Mouse (Mus musculus): ENCODE data around the gene Gatad2a.
A peak's percentile ranks its signal among the peaks of the same experiment; 100 is the strongest.

Gene Gatad2a

GRCm38 (mm10) chr8:69900895-69901451, 95.2 kb downstream of the Gatad2a start:
- DNase-seq (ENCODE audit: low spot score in 2 of 2) = no peak

- no peak for DNase-seq (ENCODE audit: low spot score in 2 of 2)
Observed at GRCm38 (mm10) chr8:69899876-69900275, 96.3 kb downstream of the Gatad2a start.

DNA sequence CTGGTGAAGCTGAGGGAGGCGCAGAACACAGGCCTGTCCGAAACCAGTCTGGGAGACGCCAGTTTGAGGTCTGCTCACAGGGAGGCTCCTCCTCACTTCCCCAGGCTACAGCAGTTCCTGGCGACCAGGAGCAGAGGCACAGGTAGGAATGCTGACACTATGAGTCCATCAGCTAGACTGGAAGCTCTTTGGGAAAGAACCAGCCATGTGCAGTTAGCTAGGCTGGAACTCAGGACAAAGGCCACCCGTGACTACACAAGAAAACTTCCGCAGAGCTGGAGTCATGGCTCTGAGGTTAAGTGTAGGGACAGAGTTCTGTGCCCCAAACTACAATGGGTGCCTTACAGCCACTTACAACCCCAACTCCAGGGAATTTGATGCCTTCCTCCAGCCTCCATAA, 98.3 kb downstream of the Gatad2a start:
- no peak for DNase-seq (ENCODE audit: low spot score in 2 of 2)

DNA sequence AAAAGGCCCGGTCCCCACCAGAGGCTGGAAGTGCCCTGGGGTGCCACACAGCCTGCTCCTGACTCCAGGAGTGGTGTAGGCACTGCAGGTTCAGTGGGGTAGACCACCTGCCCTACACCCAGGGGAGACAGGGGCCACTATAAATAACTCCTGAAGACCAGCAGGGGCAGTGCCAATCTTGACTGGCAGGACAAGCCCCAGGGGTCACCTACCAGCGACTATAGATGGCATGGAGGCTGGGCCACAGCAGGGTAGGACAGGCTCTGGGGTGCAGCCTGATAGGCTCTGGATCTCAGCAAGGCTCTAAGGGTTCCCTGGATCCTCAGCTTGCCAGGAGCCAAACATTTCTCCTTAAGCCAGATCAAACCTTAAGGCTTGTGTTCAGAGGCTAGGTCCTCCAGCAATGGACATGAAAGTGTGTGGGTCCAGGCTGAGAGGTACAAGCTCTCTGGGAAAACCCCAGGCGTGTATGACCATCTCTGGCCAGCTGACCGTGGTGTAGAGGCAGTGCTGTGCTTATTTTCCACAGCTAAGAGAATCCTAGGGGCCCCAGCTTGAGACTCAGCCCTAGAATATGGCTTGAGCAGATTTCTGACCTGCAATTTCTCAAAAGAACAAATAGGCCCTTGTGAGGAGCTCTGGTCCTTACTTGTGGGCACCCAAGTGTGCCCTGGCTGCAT, 100.3 kb downstream of the Gatad2a start:
- no peak for DNase-seq (ENCODE audit: low spot score in 2 of 2)

- no peak for DNase-seq (ENCODE audit: low spot score in 2 of 2)
Observed at GRCm38 (mm10) chr8:69894836-69895332, 101.3 kb downstream of the Gatad2a start.

GRCm38 (mm10) chr8:69893863-69894262, 102.3 kb downstream of the Gatad2a start:
- DNase-seq (ENCODE audit: low spot score in 2 of 2) = peak; percentile 63 to 83

DNA sequence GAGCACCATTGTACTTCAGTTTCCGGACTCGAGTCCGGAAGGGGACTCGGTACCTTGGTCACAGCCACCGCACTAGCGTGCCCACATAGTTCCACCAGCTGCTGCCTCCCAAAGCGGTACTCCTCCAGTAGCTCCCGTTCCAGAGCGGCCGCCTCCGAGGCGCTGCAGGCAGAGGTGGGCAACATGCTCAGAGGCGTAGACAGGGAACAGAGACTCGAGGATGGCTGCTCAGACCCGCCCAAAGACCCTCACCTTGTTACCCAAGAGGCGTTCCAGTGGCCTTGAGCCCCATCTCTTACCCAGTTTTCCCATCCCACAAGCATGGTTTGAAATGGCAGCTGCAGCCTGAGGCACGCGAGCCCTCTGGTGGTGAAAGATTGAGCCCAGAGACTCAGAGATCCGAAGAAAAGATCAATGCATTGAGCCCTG, 105.4 kb downstream of the Gatad2a start:
- DNase-seq (ENCODE audit: low spot score in 2 of 2) = peak in 1 of 2 experiments; percentile 75

DNA sequence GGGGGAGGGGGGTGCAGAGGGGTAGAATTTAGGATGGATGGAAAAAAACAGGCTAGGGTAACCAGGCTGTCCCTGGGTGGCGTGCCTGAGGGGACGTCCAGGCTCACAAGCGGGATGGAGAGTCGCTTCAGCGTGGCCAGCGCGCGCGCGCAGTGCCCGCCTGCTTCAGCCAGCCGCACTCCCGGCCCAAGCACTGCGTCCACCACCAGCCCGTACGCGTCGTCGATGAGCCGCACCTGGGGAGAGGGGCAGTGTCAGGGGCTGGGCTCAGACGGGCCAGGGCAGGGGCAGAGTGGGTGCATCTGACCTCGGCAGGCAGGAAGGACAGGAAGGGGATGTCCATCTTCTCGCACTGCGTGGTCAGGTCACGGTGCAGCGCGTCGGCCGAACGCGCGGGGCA, 107.3 kb downstream of the Gatad2a start:
- DNase-seq (ENCODE audit: low spot score in 2 of 2) = peak in 1 of 2 experiments; percentile 64

- peak in 1 of 2 experiments; percentile 63 for DNase-seq (ENCODE audit: low spot score in 2 of 2)
Observed at GRCm38 (mm10) chr8:69888244-69888866, 107.8 kb downstream of the Gatad2a start.

GRCm38 (mm10) chr8:69887289-69888243, 108.6 kb downstream of the Gatad2a start, which contains the start of gene Cilp2:
Cilp2 (minus strand) TSS chr8:69887687.
- peak in 1 of 2 experiments; percentile 66 for DNase-seq (ENCODE audit: low spot score in 2 of 2)

GRCm38 (mm10) chr8:69884141-69884540, 112.0 kb downstream of the Gatad2a start:
- no peak for DNase-seq (ENCODE audit: low spot score in 2 of 2)

DNA sequence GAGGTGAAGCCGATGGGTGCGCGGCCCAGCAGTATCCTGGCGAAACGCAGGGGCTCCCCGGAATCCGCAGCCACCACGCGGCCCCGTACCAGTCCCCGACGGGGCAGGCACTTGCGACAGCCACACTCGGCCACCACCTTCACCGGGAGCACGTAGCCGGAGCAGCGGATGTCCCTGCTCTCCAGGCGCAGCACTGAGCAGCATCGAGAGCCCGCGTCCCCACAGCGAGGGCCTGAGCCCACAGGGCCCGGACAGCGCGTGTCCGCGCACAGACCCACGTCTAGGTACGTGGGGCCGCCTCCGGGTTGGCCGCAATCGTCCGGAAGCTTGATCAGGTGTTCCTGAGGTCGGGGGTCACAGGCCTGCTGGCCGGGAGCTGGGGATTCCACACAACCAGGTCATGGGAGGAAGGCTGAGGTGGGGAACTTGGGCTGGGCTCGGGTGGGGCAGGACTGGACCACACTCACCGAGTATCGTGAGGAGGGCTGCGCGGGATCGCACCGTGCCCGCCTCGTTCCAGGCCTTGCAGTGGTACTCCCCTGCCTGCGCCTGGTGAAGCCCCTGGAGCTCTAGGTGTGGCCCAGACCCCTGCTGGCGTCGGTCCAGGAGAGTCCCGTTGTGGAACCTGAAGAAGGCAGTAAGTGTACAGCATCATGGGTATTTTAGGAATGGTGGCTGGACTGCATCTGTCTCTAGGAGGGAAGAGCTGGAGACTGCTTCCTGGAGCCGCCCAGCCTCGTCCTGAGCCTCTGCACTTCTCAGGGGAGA, 113.2 kb downstream of the Gatad2a start:
- peak in 1 of 2 experiments; percentile 63 for DNase-seq (ENCODE audit: low spot score in 2 of 2)

DNA sequence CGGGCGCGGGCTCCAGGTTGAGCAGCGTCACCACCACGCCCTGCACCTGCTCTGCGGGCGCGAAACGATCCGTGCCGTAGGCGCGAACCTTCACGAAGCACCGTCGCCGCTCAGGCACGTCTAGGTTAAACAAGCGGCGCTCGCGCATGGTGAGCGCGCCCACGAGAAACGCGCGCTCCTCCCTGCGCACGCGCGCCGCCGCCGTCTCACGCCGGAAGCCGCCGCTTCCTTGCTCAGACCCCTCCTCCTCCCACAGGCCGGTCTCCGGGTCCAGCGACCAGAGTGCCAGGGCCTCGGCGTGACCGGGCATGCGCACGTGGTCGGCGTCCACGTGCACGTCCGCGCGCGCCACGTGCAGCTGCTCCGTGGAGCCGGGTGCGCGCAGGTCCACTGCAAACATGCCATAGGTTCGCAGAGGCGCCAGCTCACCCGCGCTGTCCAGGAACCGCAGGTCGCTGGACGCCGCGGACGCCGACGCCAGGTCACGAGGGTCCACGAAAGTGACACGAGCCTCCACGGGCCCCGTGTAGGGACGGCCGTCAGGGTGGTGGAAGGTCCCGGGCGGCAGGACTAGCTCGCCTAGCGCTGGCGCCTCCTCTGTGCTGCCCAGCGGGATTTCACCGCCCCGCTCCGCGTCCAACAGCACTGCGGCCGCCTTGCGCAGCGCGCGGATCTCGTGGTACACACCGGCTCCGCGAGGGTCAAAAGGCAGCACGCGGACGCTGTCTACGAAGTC, 114.0 kb downstream of the Gatad2a start:
- peak in 1 of 2 experiments; percentile 67 for DNase-seq (ENCODE audit: low spot score in 2 of 2)

GRCm38 (mm10) chr8:69881261-69881865, 114.8 kb downstream of the Gatad2a start:
- peak in 1 of 2 experiments; percentile 64 for DNase-seq (ENCODE audit: low spot score in 2 of 2)

DNA sequence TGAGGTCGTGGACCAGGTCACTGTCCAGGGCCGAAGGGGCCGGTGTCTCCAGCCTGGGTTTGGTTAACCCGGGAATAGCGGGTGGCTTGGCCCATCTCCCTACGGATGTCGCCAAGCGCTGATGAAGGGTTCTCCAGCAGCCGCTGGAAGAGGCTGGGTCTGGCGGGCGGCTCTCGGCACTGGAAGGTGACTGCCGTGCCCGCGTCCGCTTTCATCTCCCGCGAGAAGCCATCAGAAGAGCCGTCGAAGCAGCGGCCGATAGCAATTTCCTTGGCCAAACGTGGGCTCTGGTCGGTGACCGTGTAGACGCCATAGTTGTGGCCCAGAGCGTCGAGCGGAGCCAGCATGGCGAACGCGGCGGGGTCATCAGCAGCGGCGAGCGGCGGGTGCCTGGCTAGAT, 115.3 kb downstream of the Gatad2a start:
- peak in 1 of 2 experiments; percentile 59 for DNase-seq (ENCODE audit: low spot score in 2 of 2)

- peak in 1 of 2 experiments; percentile 53 for DNase-seq (ENCODE audit: low spot score in 2 of 2)
Observed at GRCm38 (mm10) chr8:69879678-69880077, 116.5 kb downstream of the Gatad2a start.

GRCm38 (mm10) chr8:69877992-69878391, 118.2 kb downstream of the Gatad2a start:
- DNase-seq (ENCODE audit: low spot score in 2 of 2) = no peak

DNA sequence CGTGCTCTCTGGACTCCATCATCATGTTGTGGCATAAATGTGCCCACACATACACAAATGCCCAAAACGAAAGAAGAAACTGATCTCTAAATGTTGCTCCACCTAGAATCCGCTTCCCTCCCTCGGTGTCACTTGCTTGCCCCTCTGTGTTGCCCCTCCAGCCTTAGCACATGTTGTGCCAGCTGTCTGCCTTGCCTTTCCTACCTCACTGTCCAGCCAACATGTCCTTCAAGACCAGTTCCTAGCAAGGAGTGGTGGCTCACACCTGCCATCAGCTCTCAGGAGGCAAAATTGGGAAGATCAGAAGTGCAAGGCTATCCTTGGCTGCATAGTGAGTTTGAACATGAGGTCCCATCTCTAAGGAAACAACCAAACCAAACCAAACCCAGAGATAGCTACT, 118.8 kb downstream of the Gatad2a start:
- DNase-seq (ENCODE audit: low spot score in 2 of 2) = no peak

DNA sequence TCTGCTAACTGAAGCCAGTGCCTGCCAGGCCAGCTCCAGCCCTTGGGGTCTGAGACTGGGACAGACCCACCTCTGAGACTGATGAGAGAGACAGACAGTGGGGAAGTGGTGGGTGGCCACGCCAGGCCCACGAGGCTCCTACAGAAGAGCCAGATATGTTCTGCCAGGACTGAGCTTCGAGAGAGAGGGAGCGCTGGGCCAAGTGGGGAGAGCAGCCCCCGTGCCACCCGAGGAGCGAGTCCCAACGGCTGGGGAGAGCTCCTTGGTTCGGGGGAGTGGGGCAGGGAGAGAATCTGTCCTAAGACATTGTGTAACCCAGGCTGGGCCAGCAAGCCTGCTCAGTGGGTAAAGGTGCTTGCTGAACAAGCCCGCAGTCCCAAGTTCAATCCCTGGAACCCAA, 119.2 kb downstream of the Gatad2a start:
- no peak for DNase-seq (ENCODE audit: low spot score in 2 of 2)

DNA sequence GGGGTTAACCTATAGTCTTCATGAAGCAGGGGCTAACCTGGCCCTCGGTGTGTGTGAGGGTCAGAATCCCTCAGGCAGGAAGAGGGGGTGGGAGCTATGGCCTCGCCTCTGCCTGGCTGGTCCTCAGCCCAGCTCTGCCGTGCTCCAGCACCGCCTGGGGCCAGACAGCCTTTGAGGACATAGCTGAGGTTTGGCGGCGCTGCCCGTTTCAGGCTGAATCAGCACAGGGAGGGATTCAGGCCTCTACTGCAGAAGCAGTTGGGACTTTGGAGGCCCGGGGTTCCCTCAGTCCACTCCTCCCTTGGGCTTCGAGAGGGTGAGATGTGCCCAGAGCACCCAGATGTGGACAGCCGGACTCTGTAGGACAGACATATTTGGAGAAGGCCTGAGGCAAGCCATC, 120.1 kb downstream of the Gatad2a start:
- no peak for DNase-seq (ENCODE audit: low spot score in 2 of 2)

Data from spleen, postnatal 4 days (tissue).